Mouse (Mus musculus) lung, postnatal 0 days (tissue): ENCODE data around the gene Gsta2. TPM values are rescaled to one million over a fixed set of nuclear protein-coding genes. Genes with fewer than 3 reads are reported as not detected.

Experiments used
- ATAC-seq: fragments of 200-750 bp; cut with Nextera tagmentation; 2 replicates; pipeline ENCODE4 v1.8.0; 2017; ENCODE audit warnings: moderate library complexity
- DNase-seq: peaks from one replicate; pipeline ENCODE4 v3.0.0-alpha.2; 2016; ENCODE audit warnings: low spot score
- H3K27ac ChIP-seq: fragments of 300-500 bp; sonication (generic); 2 replicates; pipeline ENCODE4 v1.5.1; 2014; ENCODE audit warnings: antibody characterized with exemption, mild to moderate bottlenecking, low read length, mixed read lengths
- H3K27me3 ChIP-seq: fragments of 300-500 bp; sonication (generic); replicated peaks from 2 replicates; pipeline ENCODE4 v1.6.1; 2014; ENCODE audit warnings: low read length, mixed read lengths; ENCODE audit not compliant: insufficient read depth
- H3K36me3 ChIP-seq: fragments of 300-500 bp; sonication (generic); 2 replicates; pipeline ENCODE4 v1.6.1; 2014; ENCODE audit warnings: low read length, mixed read lengths; ENCODE audit not compliant: insufficient read depth
- H3K4me1 ChIP-seq: fragments of 300-500 bp; sonication (generic); 2 replicates; pipeline ENCODE4 v1.6.1; 2014; ENCODE audit warnings: antibody characterized with exemption, low read depth, low read length, mixed read lengths; ENCODE audit not compliant: insufficient read depth
- H3K4me2 ChIP-seq: fragments of 300-500 bp; sonication (generic); replicated peaks from 2 replicates; pipeline ENCODE4 v1.6.1; 2014; ENCODE audit warnings: low read depth, mild to moderate bottlenecking, low read length, moderate library complexity, mixed read lengths
- H3K4me3 ChIP-seq: fragments of 300-500 bp; sonication (generic); 2 replicates; pipeline ENCODE4 v1.5.1; 2014; ENCODE audit warnings: low read depth, low read length
- H3K9ac ChIP-seq: fragments of 300-500 bp; sonication (generic); replicated peaks from 2 replicates; pipeline ENCODE4 v1.6.1; 2014; ENCODE audit warnings: low read depth, mild to moderate bottlenecking
- H3K9me3 ChIP-seq: fragments of 300-500 bp; sonication (generic); 2 replicates; pipeline ENCODE4 v1.6.1; 2016; ENCODE audit warnings: low read length, mixed read lengths
- CTCF ChIP-seq: IDR thresholded peaks from 2 replicates; pipeline ENCODE4 v1.5.1; 2016; ENCODE audit warnings: antibody characterized with exemption, mild to moderate bottlenecking
- EP300 ChIP-seq: IDR thresholded peaks from 2 replicates; pipeline ENCODE4 v1.6.1; 2016; ENCODE audit warnings: antibody characterized with exemption, mild to moderate bottlenecking, control low read depth
- WGBS: fragments of 180-500 bp; shearing (Covaris S2); extraction: QIAGEN DNeasy Blood & Tissue Kit; methylation state at CpG from one replicate; pipeline ENCODE4 v1.1.7; 2014; 5-methylcytosine and 5-hydroxymethylcytosine counted together
- polyA plus RNA-seq: library from polyadenylated mRNA; unstranded; fragments of >200 nt; fragmentation: Nextera tagmentation; extraction: Ambion mirVana; gene quantifications from 2 replicates; pipeline ENCODE4 v1.2.1, GENCODE M21; 2015

The Gsta2 gene
- polyA plus RNA-seq, 1 experiment from 2014 or later = 4.9 TPM

- Histone ChIP-seq H3K4me3 (no peak overlapping the region), H3K27me3 (no peaks in the 10 kb centered on the region), H3K4me1 (peaks cover 7% of the 10 kb centered on the region; the same call in 1 of the 2 replicates), H3K9ac (no peak overlapping the region), H3K9me3 (no peaks in the 10 kb centered on the region), H3K36me3 (no peaks in the 10 kb centered on the region), H3K4me2 (no peak overlapping the region), H3K27ac (no peak overlapping the region)
- no peak for DNase-seq
- TF ChIP-seq CTCF (no peak), EP300 (no peak)
- 69% methylated on average over 4 of the region's 4 CpGs for WGBS
- ATAC-seq = no peak
These were observed 19.9 kb upstream of the Gsta2 start for GRCm38 (mm10) chr9:78375486-78375885.

- ATAC-seq (no peak), DNase-seq (no peak)
- Histone ChIP-seq H3K36me3 (no peaks in the 10 kb centered on the region), H3K9ac (no peak overlapping the region), H3K4me3 (no peak overlapping the region), H3K4me2 (no peak overlapping the region), H3K27me3 (no peaks in the 10 kb centered on the region), H3K27ac (no peak overlapping the region), H3K9me3 (no peaks in the 10 kb centered on the region), H3K4me1 (peaks cover 7% of the 10 kb centered on the region; the same call in 1 of the 2 replicates)
- WGBS = 87% methylated on average over 1 of the region's 1 CpGs
- no peak for TF ChIP-seq CTCF
- no peak for TF ChIP-seq EP300
These were observed 19.3 kb upstream of the Gsta2 start for GRCm38 (mm10) chr9:78374885-78375389.

GRCm38 (mm10) chr9:78374397-78374796 lies 18.8 kb upstream of the Gsta2 start:
- Histone ChIP-seq H3K9ac (no peak overlapping the region), H3K36me3 (no peaks in the 10 kb centered on the region), H3K4me1 (peaks cover 7% of the 10 kb centered on the region; the same call in 1 of the 2 replicates)

GRCm38 (mm10) chr9:78372827-78373504 lies 17.4 kb upstream of the Gsta2 start:
- H3K9me3 ChIP-seq = no peaks in the 10 kb centered on the region
- no peak overlapping the region for H3K27ac ChIP-seq
- H3K9ac ChIP-seq = no peak overlapping the region
- peak; percentile 51 for DNase-seq
- H3K4me2 ChIP-seq = no peak overlapping the region
- H3K36me3 ChIP-seq = no peaks in the 10 kb centered on the region
- H3K4me3 ChIP-seq = no peak overlapping the region
- WGBS = 59% methylated on average over 10 of the region's 10 CpGs
- H3K4me1 ChIP-seq = peaks cover 2% of the 10 kb centered on the region; the same call in 1 of the 2 replicates
- TF ChIP-seq EP300 (no peak), CTCF (no peak)
- H3K27me3 ChIP-seq = no peaks in the 10 kb centered on the region
- peak; percentile 57 for ATAC-seq

More at GRCm38 (mm10) chr9:78374397-78374796, 18.8 kb upstream of the Gsta2 start:
- Histone ChIP-seq H3K27me3 (no peaks in the 10 kb centered on the region), H3K4me2 (no peak overlapping the region), H3K27ac (no peak overlapping the region), H3K9me3 (no peaks in the 10 kb centered on the region), H3K4me3 (no peak overlapping the region)
- DNase-seq (no peak), ATAC-seq (no peak)
- 37% methylated on average over 5 of the region's 5 CpGs for WGBS
- TF ChIP-seq CTCF (no peak), EP300 (no peak)

GRCm38 (mm10) chr9:78371441-78371840 lies 15.9 kb upstream of the Gsta2 start:
- Histone ChIP-seq H3K27me3 (no peaks in the 10 kb centered on the region), H3K27ac (no peak overlapping the region), H3K4me1 (no peaks in the 10 kb centered on the region), H3K9ac (no peak overlapping the region), H3K9me3 (no peaks in the 10 kb centered on the region), H3K36me3 (no peaks in the 10 kb centered on the region), H3K4me2 (no peak overlapping the region), H3K4me3 (no peak overlapping the region)
- no peak for ATAC-seq
- no peak for TF ChIP-seq CTCF
- TF ChIP-seq EP300 = no peak
- 93% methylated on average over 3 of the region's 3 CpGs for WGBS
- no peak for DNase-seq

GRCm38 (mm10) chr9:78369786-78370185 lies 14.2 kb upstream of the Gsta2 start:
- WGBS = 88% methylated on average over 7 of the region's 7 CpGs
- H3K27me3 ChIP-seq = no peaks in the 10 kb centered on the region

More at GRCm38 (mm10) chr9:78369786-78370185, 14.2 kb upstream of the Gsta2 start:
- TF ChIP-seq EP300 = no peak
- no peak for TF ChIP-seq CTCF
- H3K27ac ChIP-seq = no peak overlapping the region
- H3K4me2 ChIP-seq = no peak overlapping the region
- H3K9me3 ChIP-seq = no peaks in the 10 kb centered on the region
- H3K4me3 ChIP-seq = no peak overlapping the region
- DNase-seq (no peak), ATAC-seq (no peak)
- no peak overlapping the region for H3K9ac ChIP-seq
- H3K4me1 ChIP-seq = no peaks in the 10 kb centered on the region
- H3K36me3 ChIP-seq = no peaks in the 10 kb centered on the region
